Mouse (Mus musculus) c-Kit-positive CD71-positive TER-119-positive erythroid progenitor cells, embryonic 14.5 days (primary cell): ENCODE data around the gene Flot1.

ENCODE experiments used
- DNase-seq: peaks from one replicate; pipeline ENCODE4 v3.0.0-alpha.2; 2013; ENCODE audit warnings: low spot score

The Flot1 gene

GRCm38 (mm10) chr17:35822964-35823937, at the start of gene Flot1:
Gene Flot1 (plus strand): TSS chr17:35823230.
- DNase-seq, result peak; percentile 85

DNA sequence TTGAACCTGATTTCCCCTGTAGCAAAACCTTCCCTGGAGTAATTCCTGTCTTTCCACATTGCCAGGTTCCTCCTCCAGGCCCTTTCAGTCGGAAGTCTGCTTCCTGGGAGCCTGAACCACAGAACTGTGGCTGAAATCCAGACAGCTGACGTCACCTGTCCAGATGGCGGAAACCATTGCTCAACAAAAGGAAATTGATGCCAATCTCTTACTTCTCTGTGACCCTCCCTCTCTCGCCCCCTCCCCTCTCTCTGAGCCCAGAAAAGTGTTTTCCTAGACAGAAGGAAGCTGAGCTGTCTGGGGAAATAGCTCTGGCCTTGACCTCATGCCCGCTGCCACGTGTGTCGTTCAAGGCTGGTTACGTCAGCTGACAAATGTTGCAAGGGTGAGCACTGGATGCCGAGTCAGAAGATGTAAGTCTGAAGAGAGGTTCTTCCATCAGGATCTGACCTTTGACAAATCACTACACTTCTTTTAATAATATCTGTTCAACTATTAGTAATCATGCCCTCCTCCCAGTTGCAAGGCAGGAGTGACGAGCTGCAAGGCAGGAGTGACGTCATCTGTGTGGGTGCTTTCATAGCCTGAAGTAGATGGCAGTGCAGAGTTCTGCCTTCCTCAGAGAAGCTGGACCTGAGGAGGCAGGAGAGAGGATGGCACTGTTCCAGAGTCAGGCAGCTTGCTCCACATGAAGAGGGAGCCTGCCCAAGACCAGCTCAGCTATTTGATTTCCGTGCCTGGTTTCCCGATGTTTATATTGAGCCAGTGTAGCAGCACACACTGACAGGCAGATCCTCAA, 46.0 kb upstream of the Flot1 start:
- no peak for DNase-seq

- no peak for DNase-seq
These were observed 44.1 kb upstream of the Flot1 start for GRCm38 (mm10) chr17:35778965-35779364.

GRCm38 (mm10) chr17:35779466-35780205, 43.4 kb upstream of the Flot1 start:
- DNase-seq, result no peak

GRCm38 (mm10) chr17:35780362-35780761, 42.7 kb upstream of the Flot1 start:
- no peak for DNase-seq

- DNase-seq, result no peak
These were observed 40.6 kb upstream of the Flot1 start for GRCm38 (mm10) chr17:35782398-35782797.

- DNase-seq, result no peak
These were observed 40.1 kb upstream of the Flot1 start for GRCm38 (mm10) chr17:35782924-35783323.

DNA sequence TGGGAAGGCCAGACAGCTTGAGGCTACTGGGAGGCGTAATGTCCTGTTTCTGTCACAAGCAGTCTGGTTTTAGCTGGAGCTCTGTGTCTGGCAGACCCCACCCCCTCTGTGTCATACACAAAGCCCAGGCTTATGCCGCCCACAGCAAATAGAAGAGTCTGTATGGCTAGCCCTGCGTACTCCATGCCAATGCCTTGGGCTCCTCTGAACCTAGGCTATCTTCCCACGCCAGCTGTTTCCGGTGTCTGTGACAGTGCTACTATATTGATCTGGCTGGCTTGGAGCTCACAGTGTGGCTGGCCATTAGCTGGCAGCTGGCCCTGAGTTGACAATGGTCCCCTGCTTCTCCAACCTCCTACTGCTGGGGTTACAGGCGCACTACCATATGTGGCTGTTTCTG, 39.1 kb upstream of the Flot1 start:
- DNase-seq, result no peak

DNA sequence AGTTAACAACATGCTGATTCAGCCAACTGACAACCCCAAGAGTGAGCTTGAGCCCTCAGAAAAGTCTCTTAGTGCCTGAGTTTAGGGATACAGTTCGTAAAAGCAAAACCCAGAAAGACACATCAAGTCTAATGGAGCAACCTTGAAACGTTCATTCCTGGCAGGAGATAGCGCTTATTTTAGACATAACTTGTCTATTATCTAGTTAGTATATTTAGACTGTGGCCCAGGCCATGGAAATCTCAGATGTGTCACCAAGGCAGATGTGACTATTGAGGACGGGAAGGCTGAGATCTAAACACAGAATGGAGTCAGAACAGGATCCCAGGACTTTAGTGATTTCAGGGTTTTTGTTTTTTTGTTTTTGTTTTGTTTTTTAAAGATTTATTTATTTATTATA, 37.9 kb upstream of the Flot1 start:
- no peak for DNase-seq

GRCm38 (mm10) chr17:35787493-35787892, 35.5 kb upstream of the Flot1 start:
- no peak for DNase-seq

GRCm38 (mm10) chr17:35788025-35788424, 35.0 kb upstream of the Flot1 start:
- no peak for DNase-seq

- no peak for DNase-seq
These were observed 32.1 kb upstream of the Flot1 start for GRCm38 (mm10) chr17:35790933-35791332.

DNA sequence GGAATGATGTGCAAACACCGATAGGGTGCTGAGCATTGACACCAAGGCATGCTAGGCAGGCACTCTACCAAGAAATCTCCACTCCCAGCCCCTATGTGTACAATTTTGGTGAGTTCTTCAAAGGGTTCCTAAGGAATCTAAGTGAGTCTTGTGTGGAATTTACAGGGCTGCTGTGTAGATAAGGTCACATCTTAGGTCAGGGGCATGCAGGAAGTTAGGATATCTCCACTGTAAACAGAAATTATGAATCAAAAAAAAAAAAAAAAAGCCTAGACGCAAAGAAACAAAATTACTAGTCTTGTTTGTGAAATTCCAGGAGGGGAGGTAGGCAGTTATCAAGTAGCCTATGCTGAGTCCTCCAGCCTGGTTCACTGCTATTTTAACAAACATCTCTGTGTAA, 30.2 kb upstream of the Flot1 start:
- no peak for DNase-seq

DNA sequence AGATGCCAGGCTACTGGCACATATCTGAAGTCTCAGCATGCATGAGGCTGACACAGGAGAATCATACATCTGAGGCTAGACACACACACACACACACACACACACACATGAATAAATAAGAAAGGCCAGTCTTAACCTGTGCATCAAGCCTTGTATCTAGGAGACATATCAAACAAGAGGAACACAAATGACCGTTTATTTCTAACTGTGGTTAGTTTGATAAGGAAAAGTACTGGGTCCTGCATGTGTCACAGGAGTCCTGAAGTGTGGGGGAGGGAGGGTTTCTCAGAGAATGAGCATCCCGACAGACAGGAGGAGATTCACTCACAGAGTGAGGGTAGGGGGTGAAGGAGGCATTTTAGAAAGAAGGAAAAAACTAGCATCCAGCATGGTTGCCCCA, 27.9 kb upstream of the Flot1 start:
- DNase-seq, result no peak

DNA sequence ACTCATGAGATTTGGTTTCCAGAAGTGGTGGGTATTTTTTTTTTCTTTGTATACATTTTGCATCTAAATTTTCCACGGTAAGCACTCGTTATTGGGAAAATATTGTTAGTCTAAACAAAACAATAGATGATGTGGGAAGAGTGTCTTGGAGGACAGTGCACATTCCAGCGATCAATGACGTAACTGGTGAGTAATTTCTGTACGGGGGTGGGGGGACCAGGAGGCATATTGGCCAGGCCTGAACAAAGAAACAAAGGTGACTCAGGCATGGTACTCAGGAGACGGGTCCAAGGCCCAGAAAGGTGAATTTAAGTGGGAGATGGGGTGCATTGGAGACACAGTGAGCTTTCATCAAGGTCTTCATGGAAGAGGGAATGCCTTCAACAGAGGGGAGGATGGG, 27.4 kb upstream of the Flot1 start:
- no peak for DNase-seq

DNA sequence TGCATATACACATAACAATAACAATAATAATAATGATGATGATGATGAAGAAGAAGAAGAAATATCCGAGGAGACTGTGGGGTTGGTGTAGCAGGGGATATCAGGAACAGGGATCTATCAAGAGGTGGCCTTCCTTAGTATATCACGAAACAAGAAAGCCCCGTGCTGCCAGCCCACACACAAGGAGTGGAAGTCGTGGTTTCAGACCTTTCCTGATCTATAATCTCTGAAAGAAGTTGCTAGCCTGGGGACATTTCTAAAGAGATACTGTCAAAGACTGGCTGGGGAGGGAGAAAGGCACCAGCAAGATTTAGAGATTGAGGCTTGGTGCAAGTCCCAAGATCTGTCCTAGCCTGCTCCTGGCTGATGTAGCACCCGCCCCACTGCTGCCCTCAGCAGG, 26.2 kb upstream of the Flot1 start:
- no peak for DNase-seq

GRCm38 (mm10) chr17:35800905-35801304, 22.1 kb upstream of the Flot1 start:
- no peak for DNase-seq

DNA sequence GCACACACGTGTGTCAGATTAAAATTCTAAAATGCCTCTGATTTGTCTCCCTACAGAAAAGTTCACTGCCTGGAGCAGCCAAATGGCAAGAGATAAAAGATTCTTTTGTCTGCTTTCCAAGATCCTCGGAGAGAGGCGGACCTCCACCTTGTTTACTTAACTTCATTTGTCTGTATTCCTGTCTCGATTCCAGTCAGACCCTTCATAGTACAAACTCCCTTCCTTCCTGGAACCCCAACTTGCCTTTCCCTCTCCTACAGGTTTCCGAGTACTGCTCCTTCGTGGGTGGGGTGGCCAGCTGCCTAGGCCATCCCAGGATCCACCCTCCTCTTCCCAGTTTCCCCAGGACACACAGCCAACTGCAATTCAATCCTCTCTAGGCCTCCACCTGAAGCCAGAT, 20.0 kb upstream of the Flot1 start:
- DNase-seq, result no peak

DNA sequence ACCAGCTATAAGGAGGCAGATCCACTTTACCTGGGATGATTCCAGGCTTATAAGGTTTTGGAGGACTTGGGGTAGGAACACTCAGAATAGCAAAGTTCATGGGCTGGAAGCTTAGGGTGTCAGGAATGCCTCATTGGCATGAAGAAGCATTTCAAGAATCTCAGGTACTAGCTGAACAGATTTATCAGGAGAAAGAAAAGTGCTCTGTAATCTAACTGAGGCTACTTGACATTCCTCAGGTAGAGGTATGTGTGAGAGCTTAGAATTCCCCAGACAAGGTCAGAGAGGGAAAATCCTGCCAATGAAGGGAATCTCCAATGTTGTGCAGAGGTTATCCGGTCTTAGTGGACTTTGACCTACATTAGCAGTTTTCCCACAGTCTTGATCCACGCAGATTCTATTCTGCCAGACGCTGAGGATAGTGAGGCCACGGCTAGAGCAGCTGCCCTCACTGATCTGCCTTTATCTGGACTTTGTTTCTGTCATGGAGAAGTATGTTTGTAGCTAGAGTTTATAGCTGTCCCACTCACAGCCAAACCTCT, 19.1 kb upstream of the Flot1 start:
- no peak for DNase-seq

- no peak for DNase-seq
These were observed 15.0 kb upstream of the Flot1 start for GRCm38 (mm10) chr17:35808073-35808472.

DNA sequence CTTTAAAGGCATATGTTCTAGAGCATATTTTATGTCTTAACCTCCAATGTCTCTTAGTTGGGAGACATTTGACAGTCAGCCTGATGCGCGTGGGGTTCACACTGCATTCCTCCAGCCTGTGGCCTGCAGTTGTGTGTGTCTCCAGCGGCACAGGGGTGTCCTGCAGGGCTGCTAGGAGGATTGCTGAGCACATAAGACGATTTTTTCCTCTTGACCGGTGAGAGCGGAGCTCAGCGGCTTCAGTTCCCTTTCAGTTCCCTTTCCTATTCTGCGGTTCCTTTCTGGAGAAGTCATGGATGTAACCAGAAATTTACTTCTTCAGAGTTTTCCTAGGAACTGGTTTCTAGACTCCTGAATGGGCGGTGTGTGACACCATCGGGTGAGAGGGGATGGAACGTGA, 13.6 kb upstream of the Flot1 start:
- no peak for DNase-seq
